21 mouse cellular contexts compared by ENCODE assay signal in the genomic region with DNA sequence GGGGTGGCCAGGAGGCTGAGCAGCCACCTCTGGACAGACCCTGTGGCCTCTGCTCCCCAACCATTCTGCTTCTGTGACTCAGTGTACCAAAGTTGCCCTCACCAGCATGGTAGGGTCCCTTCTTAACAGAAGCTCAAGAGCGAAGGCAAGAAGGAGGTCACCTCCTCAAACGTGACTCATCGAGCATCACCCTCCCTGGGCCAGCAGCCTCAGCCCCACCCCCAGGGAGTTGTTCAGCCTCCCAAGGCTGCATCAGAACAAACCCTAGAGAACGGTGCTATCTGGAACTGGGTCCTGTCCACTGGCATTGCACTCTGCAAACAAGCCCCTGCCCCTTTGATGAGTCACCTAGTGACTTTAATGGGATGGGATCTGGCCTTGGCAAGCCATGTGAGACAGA. TPM values are rescaled to one million over a fixed set of nuclear protein-coding genes. Genes with fewer than 3 reads are reported as not detected.
DNase-seq lines count a peak whose midpoint lies in the region; ATAC-seq and TF ChIP-seq lines count a peak whose summit lies in the region.
"Had no signal": no experiment of that assay in that cellular context is flagged by ENCODE, and none has a peak within 500 bp of the region (broad histone marks: within the 10 kb centered on the region; RNA-seq: fewer than 3 reads in every experiment).

No protein-coding gene starts in this region.

- DNase-seq in cerebellum, adult 9-11 months = peak; percentile 62
- DNase-seq in cerebellum, adult 9-10 months = no peak
- peak; percentile 17 for DNase-seq in left cerebral cortex, postnatal 4 days
- no peak for DNase-seq in left cerebral cortex, postnatal 14 days (ENCODE audit: low spot score in 2 of 2)
- DNase-seq in Patski (ENCODE audit: low read depth, low spot score) (no peak), liver (no peak)
- DNase-seq: embryo, embryonic 11 days; kidney, postnatal 4 days; thymus, postnatal 4 days had no signal

- CTCF ChIA-PET in Patski (lab: Charles Lee) = interaction anchor here (2.9 kb wide), 1 partner anchor 15 kb away, joined by 10 read pairs; no protein-coding TSS in a partner anchor

- intact Hi-C loops in left cerebral cortex, postnatal 4 days (cut with DNase I) = no loop called here
- intact Hi-C loops in left cerebral cortex, postnatal 14 days (cut with DNase I) = no loop called here

- POLR2A ChIA-PET in Patski (lab: Charles Lee) = no interaction called here

- peak; percentile 48 for ATAC-seq in Patski
- ATAC-seq in erythroid progenitor cell, adult 5-6 weeks (replicated peaks; ENCODE audit: low FRiP score, poor library complexity, severe bottlenecking) = 0 out of 2 replicates have a peak, but pooled peaks have one; percentile 30
- no peak for ATAC-seq in CD4-positive, CD25-positive, alpha-beta regulatory T cell, adult 4 months
- ATAC-seq: inflammation-experienced regulatory T-cells, adult 6 months had no signal

- H3K27me3 ChIP-seq in Patski = no peaks in the 10 kb centered on the region
- H3K27me3 ChIP-seq: limb, embryonic 12.5 days; neural tube, embryonic 13.5 days; stomach, embryonic 15.5 days had no signal

- no peak for TF ChIP-seq CTCF in Patski (IDR thresholded peaks at IDR 0.05)

- in situ Hi-C loops in Patski (cut with MboI; ENCODE audit: low pct_unique_long_range_greater_than_20kb) = no loop called here

RNA-seq across cellular contexts. Expression of a gene that starts 5.8 kb away (rescaled TPM):
- total RNA-seq in left cerebral cortex, postnatal 4 days (2021) = not detected
- total RNA-seq in left cerebral cortex, postnatal 14 days (2021) = not detected
- not detected for polyA plus RNA-seq in Patski (2021)
- not detected in 2 replicates for total RNA-seq in erythroid progenitor cell, adult 5-6 weeks (2015; ENCODE audit: low replicate concordance)
- not detected in 2 replicates for total RNA-seq in erythroid progenitor cell, adult 5-6 weeks (2017; ENCODE audit: low replicate concordance)
- polyA plus RNA-seq in CD4-positive, CD25-positive, alpha-beta regulatory T cell, adult 4 months (2017; shearing (Covaris generic)) = under 1 TPM in 1 of 2 experiments, not detected in 1; 0.09 TPM
- total RNA-seq: heart, postnatal 25 days; megakaryocyte progenitor cell, adult 5-6 weeks had no signal
- polyA plus RNA-seq: C2C12; gonadal fat pad, adult 2 months; inflammation-experienced regulatory T-cells, adult 6 months; limb, embryonic 12.5 days; liver, embryonic 16.5 days; neural tube, embryonic 13.5 days; small intestine, adult 2 months; stomach, embryonic 15.5 days had no signal

RNA-seq across cellular contexts. Expression of a gene that starts 8.2 kb away (rescaled TPM):
- total RNA-seq in left cerebral cortex, postnatal 4 days (2021) = 1 to 10 TPM; 2.2 to 3.0 TPM
- 1 to 10 TPM; 2.1 to 2.2 TPM for total RNA-seq in left cerebral cortex, postnatal 14 days (2021)
- polyA plus RNA-seq in Patski (2021) = 0.09 TPM
- not detected in 2 replicates for total RNA-seq in erythroid progenitor cell, adult 5-6 weeks (2015; ENCODE audit: low replicate concordance)
- total RNA-seq in erythroid progenitor cell, adult 5-6 weeks (2017; ENCODE audit: low replicate concordance) = not detected in 2 replicates
- polyA plus RNA-seq in CD4-positive, CD25-positive, alpha-beta regulatory T cell, adult 4 months (2017; shearing (Covaris generic)) = not detected
- total RNA-seq: megakaryocyte progenitor cell, adult 5-6 weeks had no signal
- polyA plus RNA-seq: inflammation-experienced regulatory T-cells, adult 6 months had no signal

RNA-seq across cellular contexts. Expression of a gene that starts 25.1 kb away (rescaled TPM):
- 1 to 10 TPM; 4.7 to 5.0 TPM for total RNA-seq in left cerebral cortex, postnatal 4 days (2021)
- 1 to 10 TPM; 3.4 to 3.6 TPM for total RNA-seq in left cerebral cortex, postnatal 14 days (2021)
- 18.6 TPM for polyA plus RNA-seq in Patski (2021)
- total RNA-seq in erythroid progenitor cell, adult 5-6 weeks (2015; ENCODE audit: low replicate concordance) = 1.4 and 8.0 TPM in 2 replicates
- total RNA-seq in erythroid progenitor cell, adult 5-6 weeks (2017; ENCODE audit: low replicate concordance) = 3.2 TPM in 1 of 2 replicates, not detected in the other
- polyA plus RNA-seq in CD4-positive, CD25-positive, alpha-beta regulatory T cell, adult 4 months (2017; shearing (Covaris generic)) = 10 to 100 TPM in 1 of 2 experiments, 1 to 10 TPM in 1; 6.1 to 13.6 TPM

Comparison
In these comparisons a context has a peak if more than half of its experiments do, and no peak if none do; other contexts are left out.
1. DNase-seq: peak in cerebellum, adult 9-11 months (single experiment) and left cerebral cortex, postnatal 4 days (single experiment); none in cerebellum, adult 9-10 months (single experiment), left cerebral cortex, postnatal 14 days (0 of 2), Patski (single experiment) and liver (single experiment).